Mouse (Mus musculus): ENCODE measurements around the gene Slc6a9. TPM values are rescaled to one million over a fixed set of nuclear protein-coding genes. Genes with fewer than 3 reads are reported as not detected.

The Slc6a9 gene
- total and polyA plus RNA-seq, 2 experiments, result 11.0 to 51.0 TPM

GRCm38 (mm10) chr4:117813591-117814192 is 20.6 kb upstream of the Slc6a9 start:
- WGBS, result 62% methylated on average over 9 of the region's 9 CpGs
- Histone ChIP-seq H3K4me1 (ENCODE audit: control insufficient read depth, insufficient read depth, low read length) (no peaks in the 10 kb centered on the region), H3K27ac (replicated peaks; ENCODE audit: insufficient read depth, low read depth, low read length) (no peak overlapping the region), H3K79me2 (ENCODE audit: control insufficient read depth, insufficient read depth, low read length) (no peaks in the 10 kb centered on the region), H3K36me3 (ENCODE audit: control insufficient read depth, insufficient read depth, low read length) (no peaks in the 10 kb centered on the region), H3K9ac (ENCODE audit: low read depth, low read length) (no peak overlapping the region), H3K27me3 (ENCODE audit: control insufficient read depth, insufficient read depth, low read length) (no peaks in the 10 kb centered on the region), H3K4me3 (ENCODE audit: insufficient read depth, low read depth, low read length) (no peak overlapping the region)
- TF ChIP-seq POLR2A (IDR thresholded peaks at IDR 0.05; ENCODE audit: extremely low read depth, insufficient read depth, low read length), result no peak
- no peak for TF ChIP-seq CTCF (IDR thresholded peaks at IDR 0.05; ENCODE audit: low read depth, low read length)
- DNase-seq (ENCODE audit: extremely low read depth, low read depth, low spot score), result no peak

DNA sequence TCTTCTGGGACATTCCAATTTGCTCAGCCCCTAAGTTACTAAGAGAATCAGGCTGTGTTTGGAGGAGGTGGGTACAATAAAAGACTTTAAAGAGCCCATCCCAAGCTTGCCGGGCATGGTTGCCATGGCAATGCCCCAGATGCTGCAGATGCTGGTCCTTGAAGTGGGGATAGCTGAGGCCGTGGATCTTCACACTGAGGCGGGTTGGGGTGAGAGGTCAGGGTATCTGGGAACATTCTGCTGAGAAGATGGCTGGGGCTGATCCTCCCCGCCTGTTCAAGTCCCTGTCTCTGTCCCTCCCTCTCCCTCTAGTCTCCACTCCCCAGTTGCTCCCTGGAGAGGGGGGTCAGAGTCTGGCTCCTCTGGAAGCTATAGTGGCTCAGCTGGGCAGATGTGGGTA is 20.0 kb upstream of the Slc6a9 start:
- no peaks in the 10 kb centered on the region for H3K79me2 ChIP-seq (ENCODE audit: control insufficient read depth, insufficient read depth, low read length)
- WGBS, result 73% methylated on average over 4 of the region's 4 CpGs
- H3K27ac ChIP-seq (replicated peaks; ENCODE audit: insufficient read depth, low read depth, low read length), result no peak overlapping the region
- no peaks in the 10 kb centered on the region for H3K27me3 ChIP-seq (ENCODE audit: control insufficient read depth, insufficient read depth, low read length)
- TF ChIP-seq CTCF (IDR thresholded peaks at IDR 0.05; ENCODE audit: low read depth, low read length), result no peak
- no peak for TF ChIP-seq POLR2A (IDR thresholded peaks at IDR 0.05; ENCODE audit: extremely low read depth, insufficient read depth, low read length)
- no peak overlapping the region for H3K9ac ChIP-seq (ENCODE audit: low read depth, low read length)
- no peak overlapping the region for H3K4me3 ChIP-seq (ENCODE audit: insufficient read depth, low read depth, low read length)
- no peak for DNase-seq (ENCODE audit: extremely low read depth, low read depth, low spot score)
- no peaks in the 10 kb centered on the region for H3K36me3 ChIP-seq (ENCODE audit: control insufficient read depth, insufficient read depth, low read length)
- no peaks in the 10 kb centered on the region for H3K4me1 ChIP-seq (ENCODE audit: control insufficient read depth, insufficient read depth, low read length)

GRCm38 (mm10) chr4:117816776-117817175 is 17.5 kb upstream of the Slc6a9 start:
- Histone ChIP-seq H3K4me1 (ENCODE audit: control insufficient read depth, insufficient read depth, low read length) (no peaks in the 10 kb centered on the region), H3K4me3 (ENCODE audit: insufficient read depth, low read depth, low read length) (no peak overlapping the region), H3K79me2 (ENCODE audit: control insufficient read depth, insufficient read depth, low read length) (no peaks in the 10 kb centered on the region), H3K36me3 (ENCODE audit: control insufficient read depth, insufficient read depth, low read length) (no peaks in the 10 kb centered on the region), H3K9ac (ENCODE audit: low read depth, low read length) (no peak overlapping the region), H3K27me3 (ENCODE audit: control insufficient read depth, insufficient read depth, low read length) (no peaks in the 10 kb centered on the region), H3K27ac (replicated peaks; ENCODE audit: insufficient read depth, low read depth, low read length) (no peak overlapping the region)
- no peak for DNase-seq (ENCODE audit: extremely low read depth, low read depth, low spot score)
- TF ChIP-seq POLR2A (IDR thresholded peaks at IDR 0.05; ENCODE audit: extremely low read depth, insufficient read depth, low read length) (no peak), CTCF (IDR thresholded peaks at IDR 0.05; ENCODE audit: low read depth, low read length) (no peak)
- 73% methylated on average over 5 of the region's 5 CpGs for WGBS

- WGBS, result 92% methylated on average over 10 of the region's 10 CpGs
- Histone ChIP-seq H3K9ac (ENCODE audit: low read depth, low read length) (no peak overlapping the region), H3K36me3 (ENCODE audit: control insufficient read depth, insufficient read depth, low read length) (no peaks in the 10 kb centered on the region), H3K4me1 (ENCODE audit: control insufficient read depth, insufficient read depth, low read length) (no peaks in the 10 kb centered on the region), H3K79me2 (ENCODE audit: control insufficient read depth, insufficient read depth, low read length) (no peaks in the 10 kb centered on the region), H3K4me3 (ENCODE audit: insufficient read depth, low read depth, low read length) (no peak overlapping the region), H3K27me3 (ENCODE audit: control insufficient read depth, insufficient read depth, low read length) (no peaks in the 10 kb centered on the region), H3K27ac (replicated peaks; ENCODE audit: insufficient read depth, low read depth, low read length) (no peak overlapping the region)
- no peak for DNase-seq (ENCODE audit: extremely low read depth, low read depth, low spot score)
- TF ChIP-seq POLR2A (IDR thresholded peaks at IDR 0.05; ENCODE audit: extremely low read depth, insufficient read depth, low read length) (no peak), CTCF (IDR thresholded peaks at IDR 0.05; ENCODE audit: low read depth, low read length) (no peak)
Measured at GRCm38 (mm10) chr4:117818032-117818431, 16.3 kb upstream of the Slc6a9 start.

- H3K27ac ChIP-seq (replicated peaks; ENCODE audit: insufficient read depth, low read depth, low read length), result no peak overlapping the region
- peaks cover 8% of the 10 kb centered on the region for H3K4me1 ChIP-seq (ENCODE audit: control insufficient read depth, insufficient read depth, low read length)
- H3K4me3 ChIP-seq (ENCODE audit: insufficient read depth, low read depth, low read length), result no peak overlapping the region
- WGBS, result 79% methylated on average over 8 of the region's 8 CpGs
- H3K9ac ChIP-seq (ENCODE audit: low read depth, low read length), result no peak overlapping the region
- no peaks in the 10 kb centered on the region for H3K79me2 ChIP-seq (ENCODE audit: control insufficient read depth, insufficient read depth, low read length)
- H3K27me3 ChIP-seq (ENCODE audit: control insufficient read depth, insufficient read depth, low read length), result no peaks in the 10 kb centered on the region
- no peak for DNase-seq (ENCODE audit: extremely low read depth, low read depth, low spot score)
- no peaks in the 10 kb centered on the region for H3K36me3 ChIP-seq (ENCODE audit: control insufficient read depth, insufficient read depth, low read length)
- no peak for TF ChIP-seq POLR2A (IDR thresholded peaks at IDR 0.05; ENCODE audit: extremely low read depth, insufficient read depth, low read length)
- no peak for TF ChIP-seq CTCF (IDR thresholded peaks at IDR 0.05; ENCODE audit: low read depth, low read length)
Measured at GRCm38 (mm10) chr4:117828572-117829145, 5.6 kb upstream of the Slc6a9 start.
